Mouse (Mus musculus): Measurements from ENCODE around the gene Tmc6. TPM values are rescaled to one million over a fixed set of nuclear protein-coding genes. Genes with fewer than 3 reads are reported as not detected.

The Tmc6 gene
- polyA plus RNA-seq, 1 experiment, result 78.2 TPM

DNA sequence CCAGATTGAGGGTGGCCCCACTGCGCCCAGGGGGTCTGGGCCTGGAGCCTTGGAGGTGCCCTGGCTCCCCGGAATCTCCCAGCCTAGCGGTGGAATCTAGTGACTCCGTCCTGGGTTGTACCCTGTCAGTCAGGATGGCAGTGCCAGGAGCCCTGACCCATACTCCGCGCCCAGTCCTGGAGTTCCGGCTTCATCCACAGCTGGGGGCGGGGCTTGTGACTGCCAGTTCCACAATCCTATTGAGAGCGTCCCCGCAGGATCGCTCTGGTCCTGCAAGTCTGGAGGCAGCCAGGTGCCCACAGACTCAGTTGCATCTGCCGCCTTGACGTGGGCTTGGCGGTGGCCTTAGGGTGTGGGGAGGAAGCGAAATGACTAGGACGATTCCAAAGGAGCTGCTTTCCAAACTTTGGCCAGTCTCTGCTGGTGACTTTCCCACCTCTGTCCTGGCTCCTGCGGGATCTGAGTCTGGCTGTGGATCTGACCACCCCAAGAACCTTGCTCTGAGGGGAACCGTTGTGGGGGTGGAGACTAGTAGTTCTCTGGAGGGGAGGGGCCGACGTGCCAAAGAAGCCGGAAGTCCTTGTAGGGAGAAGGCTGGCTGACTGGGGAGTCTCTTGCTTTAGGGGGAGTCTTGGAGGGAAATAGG is 28.5 kb upstream of the Tmc6 start:
- H3K9me3 ChIP-seq, result no peaks in the 10 kb centered on the region
- peaks cover 65% of the 10 kb centered on the region for H3K4me1 ChIP-seq
- TF ChIP-seq GATA1 (IDR thresholded peaks at IDR 0.05; ENCODE audit: borderline replicate concordance, low read length) (no peak), FLI1 (IDR thresholded peaks at IDR 0.05; ENCODE audit: low read length) (no peak)
- peaks cover 55% of the 10 kb centered on the region for H3K36me3 ChIP-seq (replicated peaks; ENCODE audit: low read length)
- H3K4me3 ChIP-seq (replicated peaks), result peak overlapping the region; percentile 97
- peaks cover 2% of the 10 kb centered on the region for H3K27me3 ChIP-seq (replicated peaks)

DNA sequence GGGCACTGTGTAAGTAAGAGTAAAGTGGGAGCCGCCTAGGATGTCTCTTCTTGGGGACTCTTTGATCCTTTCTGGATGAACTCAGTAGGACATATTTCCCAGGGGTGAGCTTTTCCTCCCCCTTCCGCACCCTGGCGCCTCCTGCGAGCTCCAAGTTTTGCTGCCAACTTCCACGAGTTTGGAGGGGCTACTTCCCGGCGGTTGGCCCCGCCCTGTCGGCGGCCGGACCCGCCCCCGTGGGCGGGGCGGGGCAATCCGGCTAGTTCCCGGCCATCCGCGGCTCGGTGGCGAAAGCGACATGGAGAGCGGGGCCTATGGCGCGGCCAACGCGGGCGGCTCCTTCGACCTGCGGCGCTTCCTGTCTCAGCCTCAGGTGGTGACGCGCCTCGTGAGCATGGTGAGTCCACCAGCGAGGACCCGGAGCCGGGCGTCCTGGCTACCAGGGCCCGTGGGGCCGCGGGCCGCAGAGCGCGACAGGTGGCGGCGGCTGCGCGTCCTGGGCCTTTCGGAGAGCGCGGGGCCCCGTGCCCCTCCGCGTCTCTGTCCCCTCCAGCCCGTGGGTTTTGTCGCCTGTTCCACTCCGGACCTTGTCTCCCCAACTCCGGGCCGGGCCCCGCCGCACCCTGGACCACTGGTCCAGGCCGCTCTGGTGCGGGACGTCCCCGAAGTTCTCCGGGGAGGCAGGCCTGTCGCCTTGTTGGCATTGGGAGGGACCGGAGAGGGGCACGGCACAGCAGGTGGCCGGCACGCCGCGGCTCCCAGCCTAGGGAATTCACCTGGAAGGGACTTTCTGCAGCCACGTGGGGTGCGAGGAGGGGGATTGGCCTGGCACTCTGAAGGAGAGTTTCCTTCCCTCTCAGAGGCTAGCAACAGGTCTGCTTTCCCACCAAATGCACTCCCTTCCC is 27.7 kb upstream of the Tmc6 start, which contains the start of the genes Gm20708 and Syngr2:
TSS of gene Gm20708 (plus strand) at position 262 of the 905 bp plus-strand sequence.
TSS of gene Syngr2 (plus strand) at position 262 of the 905 bp plus-strand sequence.
- Histone ChIP-seq H3K9me3 (no peaks in the 10 kb centered on the region), H3K36me3 (replicated peaks; ENCODE audit: low read length) (peaks cover 47% of the 10 kb centered on the region), H3K4me1 (peaks cover 59% of the 10 kb centered on the region), H3K4me3 (replicated peaks) (peak within 1 kb of the TSS; percentile 97), H3K27me3 (replicated peaks) (peaks cover 2% of the 10 kb centered on the region)
- TF ChIP-seq GATA1 (IDR thresholded peaks at IDR 0.05; ENCODE audit: borderline replicate concordance, low read length) (no peak), FLI1 (IDR thresholded peaks at IDR 0.05; ENCODE audit: low read length) (no peak)

DNA sequence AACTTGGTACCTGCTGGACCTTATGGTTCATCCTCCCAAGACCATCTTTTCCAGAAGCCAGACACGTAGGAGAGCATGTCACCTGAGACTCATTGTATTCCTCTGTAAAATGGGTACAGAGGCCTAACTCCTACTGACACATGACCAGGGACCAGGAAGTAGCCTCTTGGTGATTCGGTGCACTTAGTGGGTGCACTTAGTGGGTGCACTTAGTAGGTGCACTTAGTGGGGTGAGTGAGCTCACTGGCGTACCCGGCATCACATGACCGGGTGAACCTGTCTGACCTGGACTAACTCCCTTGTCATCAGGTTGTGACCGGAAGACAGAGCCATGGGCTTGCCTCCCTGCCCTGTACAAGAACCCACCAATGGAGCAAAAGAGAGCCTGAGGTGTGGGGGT is 24.8 kb upstream of the Tmc6 start:
- no peak for TF ChIP-seq FLI1 (IDR thresholded peaks at IDR 0.05; ENCODE audit: low read length)
- TF ChIP-seq GATA1 (IDR thresholded peaks at IDR 0.05; ENCODE audit: borderline replicate concordance, low read length), result no peak
- H3K27me3 ChIP-seq (replicated peaks), result peaks cover 2% of the 10 kb centered on the region
- H3K9me3 ChIP-seq, result no peaks in the 10 kb centered on the region
- peaks cover 25% of the 10 kb centered on the region for H3K36me3 ChIP-seq (replicated peaks; ENCODE audit: low read length)
- H3K4me1 ChIP-seq, result peaks cover 39% of the 10 kb centered on the region
- no peak overlapping the region for H3K4me3 ChIP-seq (replicated peaks)

DNA sequence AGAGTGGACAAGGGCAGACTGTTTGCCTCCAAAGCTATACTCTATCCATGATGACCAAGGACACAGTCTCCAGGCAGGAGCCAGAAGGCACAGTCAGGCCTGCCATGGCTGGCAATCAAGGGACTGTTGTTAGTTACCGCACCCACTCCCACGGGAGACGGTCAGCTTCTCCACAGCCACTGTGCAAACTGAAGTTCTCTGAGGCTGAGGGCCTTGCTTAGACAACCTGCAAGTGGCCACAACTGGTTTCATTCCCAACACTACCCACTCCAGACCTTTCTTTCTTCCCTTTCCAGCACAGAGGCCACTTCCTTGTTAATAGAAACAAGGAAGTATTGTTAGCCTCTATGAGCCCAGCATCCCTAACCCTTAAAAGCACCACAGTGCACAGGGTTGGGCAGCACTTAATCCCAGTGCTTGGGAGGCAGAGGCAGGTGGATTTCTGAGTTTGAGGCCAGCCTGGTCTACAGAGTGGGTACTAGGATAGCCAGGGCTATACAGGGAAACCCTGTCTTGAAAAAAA is 21.2 kb upstream of the Tmc6 start:
- Histone ChIP-seq H3K36me3 (replicated peaks; ENCODE audit: low read length) (peaks cover 20% of the 10 kb centered on the region), H3K4me3 (replicated peaks) (no peak overlapping the region)
- TF ChIP-seq GATA1 (IDR thresholded peaks at IDR 0.05; ENCODE audit: borderline replicate concordance, low read length) (no peak), FLI1 (IDR thresholded peaks at IDR 0.05; ENCODE audit: low read length) (no peak)

DNA sequence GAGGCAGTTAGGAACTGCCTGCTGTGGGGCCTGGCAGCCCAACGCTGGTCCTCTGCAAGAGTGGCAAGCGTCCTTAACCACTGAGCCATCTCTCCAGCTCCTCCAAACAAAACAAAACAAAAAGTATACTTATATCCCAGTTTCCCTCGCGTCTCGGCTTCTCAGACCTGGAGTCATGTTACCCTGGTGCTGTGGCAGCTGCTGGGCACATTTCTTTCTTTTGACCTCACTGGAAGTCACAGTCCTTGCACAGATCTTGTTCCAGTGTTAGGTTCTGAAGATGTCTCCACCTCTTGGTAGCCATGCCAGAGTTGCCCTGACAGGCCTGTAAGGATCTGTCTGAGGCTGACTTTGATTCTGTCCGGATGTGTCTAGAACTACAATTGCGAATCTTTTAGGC is 19.7 kb upstream of the Tmc6 start:
- peaks cover 17% of the 10 kb centered on the region for H3K36me3 ChIP-seq (replicated peaks; ENCODE audit: low read length)
- TF ChIP-seq FLI1 (IDR thresholded peaks at IDR 0.05; ENCODE audit: low read length), result no peak
- no peak for TF ChIP-seq GATA1 (IDR thresholded peaks at IDR 0.05; ENCODE audit: borderline replicate concordance, low read length)
- H3K4me3 ChIP-seq (replicated peaks), result no peak overlapping the region
- no peaks in the 10 kb centered on the region for H3K9me3 ChIP-seq
- peaks cover 49% of the 10 kb centered on the region for H3K4me1 ChIP-seq
- H3K27me3 ChIP-seq (replicated peaks), result peaks cover 2% of the 10 kb centered on the region

More for the DNA sequence above, 21.2 kb upstream of the Tmc6 start:
- Histone ChIP-seq H3K4me1 (peaks cover 34% of the 10 kb centered on the region), H3K9me3 (no peaks in the 10 kb centered on the region), H3K27me3 (replicated peaks) (peaks cover 2% of the 10 kb centered on the region)

DNA sequence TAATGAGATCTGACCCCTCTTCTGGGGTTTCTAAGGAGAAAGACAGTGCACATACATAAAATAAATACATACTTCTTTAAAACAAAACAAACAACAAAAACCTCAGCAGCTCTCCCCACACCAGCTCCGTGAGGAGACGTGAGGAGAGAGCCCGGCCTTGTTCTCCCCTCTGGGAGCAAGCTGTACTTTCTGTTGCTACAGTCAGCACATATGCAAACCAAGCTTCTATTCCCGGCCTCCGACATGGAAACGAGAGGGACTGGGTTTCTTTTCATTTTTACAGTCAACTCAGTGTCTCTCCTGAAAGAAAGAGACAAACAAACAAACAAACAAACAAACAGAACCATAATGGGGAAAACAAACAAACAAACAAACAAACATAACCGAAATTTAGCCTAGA is 18.0 kb upstream of the Tmc6 start:
- no peaks in the 10 kb centered on the region for H3K9me3 ChIP-seq
- TF ChIP-seq GATA1 (IDR thresholded peaks at IDR 0.05; ENCODE audit: borderline replicate concordance, low read length) (no peak), FLI1 (IDR thresholded peaks at IDR 0.05; ENCODE audit: low read length) (no peak)
- no peak overlapping the region for H3K4me3 ChIP-seq (replicated peaks)
- H3K27me3 ChIP-seq (replicated peaks), result no peaks in the 10 kb centered on the region
- peaks cover 59% of the 10 kb centered on the region for H3K4me1 ChIP-seq
- peaks cover 7% of the 10 kb centered on the region for H3K36me3 ChIP-seq (replicated peaks; ENCODE audit: low read length)

DNA sequence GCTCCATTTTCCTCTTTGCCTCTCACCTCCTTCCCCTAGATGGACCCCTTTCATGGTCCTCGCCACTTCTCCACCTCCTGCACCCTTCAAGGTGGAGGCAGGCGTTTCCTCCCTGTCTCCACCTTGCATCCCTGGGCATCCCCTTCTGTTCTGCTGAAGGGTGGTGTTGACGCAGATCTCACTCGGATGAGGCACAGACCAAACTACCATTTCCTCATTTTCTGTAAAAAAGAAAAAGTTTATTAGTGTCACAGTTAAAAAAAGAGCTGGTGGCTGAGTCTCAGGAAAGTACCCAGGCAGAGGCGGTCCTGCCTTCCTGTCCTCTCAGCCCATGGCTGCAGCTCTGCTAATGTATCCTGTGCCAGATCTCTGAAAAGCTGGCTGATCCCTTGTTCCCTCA is 17.2 kb upstream of the Tmc6 start:
- peaks cover 7% of the 10 kb centered on the region for H3K36me3 ChIP-seq (replicated peaks; ENCODE audit: low read length)
- H3K27me3 ChIP-seq (replicated peaks), result no peaks in the 10 kb centered on the region
- H3K4me1 ChIP-seq, result peaks cover 59% of the 10 kb centered on the region
- TF ChIP-seq FLI1 (IDR thresholded peaks at IDR 0.05; ENCODE audit: low read length) (no peak), GATA1 (IDR thresholded peaks at IDR 0.05; ENCODE audit: borderline replicate concordance, low read length) (no peak)
- no peaks in the 10 kb centered on the region for H3K9me3 ChIP-seq
- peak overlapping the region; percentile 81 for H3K4me3 ChIP-seq (replicated peaks)

DNA sequence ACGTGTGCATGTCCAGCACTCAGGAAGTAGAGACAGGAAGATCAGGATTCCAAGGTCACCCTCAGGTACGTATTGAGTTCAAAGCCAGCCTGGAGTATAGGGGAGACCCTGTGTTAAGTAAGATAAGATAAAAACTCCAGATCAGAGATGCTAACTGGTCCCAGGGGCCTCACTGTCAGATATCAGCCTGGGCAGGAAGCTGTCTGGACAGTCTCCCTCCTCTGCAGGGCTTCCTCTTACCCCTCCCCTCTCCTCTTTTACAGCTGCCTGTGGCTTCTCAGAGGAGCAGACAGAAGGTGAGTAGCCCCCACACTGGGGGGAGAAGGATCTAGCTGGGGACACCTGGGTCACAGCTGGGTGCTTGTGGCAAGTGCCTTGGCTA is 16.2 kb upstream of the Tmc6 start:
- H3K4me1 ChIP-seq, result peaks cover 58% of the 10 kb centered on the region
- peaks cover 7% of the 10 kb centered on the region for H3K36me3 ChIP-seq (replicated peaks; ENCODE audit: low read length)

DNA sequence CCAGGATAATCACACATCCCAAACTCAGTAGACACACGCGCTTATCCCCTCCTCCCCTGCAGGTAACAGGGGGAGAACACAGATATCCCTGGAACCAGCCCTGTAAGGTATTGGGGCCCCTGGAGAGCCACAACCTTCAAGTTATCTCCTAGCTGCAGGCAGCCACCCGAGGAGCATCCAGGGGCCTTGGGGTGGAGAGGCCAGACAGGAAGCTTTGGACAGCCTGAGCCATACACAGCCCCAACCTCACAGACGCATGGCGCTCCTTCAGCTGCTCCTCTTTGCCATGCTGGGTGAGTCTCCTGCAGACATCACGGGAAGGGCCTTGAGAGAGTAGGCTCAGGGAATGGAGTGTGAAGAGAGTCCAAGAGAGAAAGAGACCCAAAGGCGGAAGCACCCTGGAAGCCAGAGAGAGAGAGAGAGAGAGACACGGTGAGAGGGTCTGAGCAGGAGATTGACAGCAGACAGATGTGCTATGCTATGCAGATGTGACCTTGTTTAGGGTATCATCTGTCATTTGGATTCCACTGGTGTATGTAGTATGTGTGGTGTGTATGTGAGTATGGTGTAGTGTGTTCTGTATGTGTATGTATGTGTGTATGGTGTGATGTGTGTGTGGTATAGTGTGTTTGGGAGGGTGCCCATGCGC is 15.6 kb upstream of the Tmc6 start, which contains the start of gene 6030468B19Rik:
TSS of gene 6030468B19Rik (plus strand) at position 150 of the 649 bp plus-strand sequence.
- TF ChIP-seq GATA1 (IDR thresholded peaks at IDR 0.05; ENCODE audit: borderline replicate concordance, low read length), result no peak
- no peak for TF ChIP-seq FLI1 (IDR thresholded peaks at IDR 0.05; ENCODE audit: low read length)
- peaks cover 55% of the 10 kb centered on the region for H3K4me1 ChIP-seq
- H3K9me3 ChIP-seq, result no peaks in the 10 kb centered on the region
- H3K27me3 ChIP-seq (replicated peaks), result no peaks in the 10 kb centered on the region
- peaks cover 6% of the 10 kb centered on the region for H3K36me3 ChIP-seq (replicated peaks; ENCODE audit: low read length)
- peak within 1 kb of the TSS; percentile 85 for H3K4me3 ChIP-seq (replicated peaks)

More for the DNA sequence above, 16.2 kb upstream of the Tmc6 start:
- Histone ChIP-seq H3K9me3 (no peaks in the 10 kb centered on the region), H3K27me3 (replicated peaks) (no peaks in the 10 kb centered on the region), H3K4me3 (replicated peaks) (peak overlapping the region; percentile 85)
- TF ChIP-seq GATA1 (IDR thresholded peaks at IDR 0.05; ENCODE audit: borderline replicate concordance, low read length) (no peak), FLI1 (IDR thresholded peaks at IDR 0.05; ENCODE audit: low read length) (no peak)

All from megakaryocyte, embryonic 14.5 days (primary cell).